Mouse (Mus musculus) gastrocnemius, adult 18-20 months (tissue): ENCODE measurements around the gene Knl1. TPM values are rescaled to one million over a fixed set of nuclear protein-coding genes. Genes with fewer than 3 reads are reported as not detected.
"Not testable (repeated sequence)": the region's sequence is repeated elsewhere in the genome, so short reads cannot be mapped to it uniquely, and the experiment has no call there.

Source experiments
- DNase-seq: peaks from one replicate; pipeline ENCODE4 v3.0.0; 2021; ENCODE audit warnings: low spot score
- long read RNA-seq, 2 experiments: library from polyadenylated mRNA; stranded (forward); transcript quantifications; one replicate each; pipeline ENCODE4 v2.0.0; 2021
- total RNA-seq, 2 experiments: library from RNA; stranded (reverse); gene quantifications; 2 replicates each; pipeline ENCODE4 v1.2.3; 2021

Gene Knl1
- under 1 TPM; 0.05 to 0.27 TPM for total RNA-seq
- long read RNA-seq, experiment 1: 0 reads
- long read RNA-seq, experiment 2: 0 reads

DNA sequence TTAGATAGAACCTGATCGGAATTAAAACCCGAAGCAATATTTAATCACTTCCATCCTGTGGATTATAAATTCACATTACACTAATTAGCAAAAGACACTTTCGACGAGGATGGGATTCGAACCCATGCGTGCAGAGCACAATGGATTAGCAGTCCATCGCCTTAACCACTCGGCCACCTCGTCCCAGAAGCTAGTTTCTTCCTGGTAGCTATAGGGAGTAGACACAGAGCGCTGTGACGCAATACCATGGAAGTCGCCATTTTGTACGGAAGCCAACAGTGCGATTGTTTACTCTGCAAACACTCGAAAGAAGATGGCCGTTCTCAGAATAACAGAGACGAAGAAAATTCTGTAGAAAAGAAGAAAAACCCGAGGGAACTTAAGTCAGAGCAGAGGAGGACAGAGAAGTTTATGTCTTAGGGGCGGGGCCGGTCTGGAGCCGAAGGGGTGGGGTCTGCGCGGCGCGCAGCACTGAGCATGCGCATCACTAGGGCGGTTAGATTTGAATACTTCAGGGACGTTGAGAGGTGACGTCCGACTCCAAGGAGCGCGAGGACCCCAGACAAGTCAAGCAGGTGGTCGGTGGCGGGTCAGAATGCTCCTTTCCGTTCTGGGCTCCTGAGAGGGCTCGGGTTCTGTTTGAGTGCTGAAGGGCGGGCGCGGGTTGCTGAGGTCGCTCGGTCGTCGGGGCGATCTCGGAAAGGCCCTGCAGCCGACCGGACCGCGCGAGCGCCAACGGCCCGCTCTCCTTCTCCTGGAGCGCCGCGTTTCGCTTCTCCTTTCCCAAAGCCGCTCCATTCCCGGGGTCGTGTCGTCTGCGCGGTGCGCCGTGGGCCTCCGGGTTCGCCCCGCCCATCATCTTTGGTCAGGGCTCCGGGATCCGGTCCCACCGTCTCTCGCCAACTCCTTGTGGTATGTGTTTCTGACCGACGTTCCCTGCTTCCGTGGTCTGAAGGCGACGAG is at the start of gene Knl1:
Knl1 (plus strand) TSS at position 471 of the 963 bp plus-strand sequence.
- DNase-seq: peak; percentile 94

DNA sequence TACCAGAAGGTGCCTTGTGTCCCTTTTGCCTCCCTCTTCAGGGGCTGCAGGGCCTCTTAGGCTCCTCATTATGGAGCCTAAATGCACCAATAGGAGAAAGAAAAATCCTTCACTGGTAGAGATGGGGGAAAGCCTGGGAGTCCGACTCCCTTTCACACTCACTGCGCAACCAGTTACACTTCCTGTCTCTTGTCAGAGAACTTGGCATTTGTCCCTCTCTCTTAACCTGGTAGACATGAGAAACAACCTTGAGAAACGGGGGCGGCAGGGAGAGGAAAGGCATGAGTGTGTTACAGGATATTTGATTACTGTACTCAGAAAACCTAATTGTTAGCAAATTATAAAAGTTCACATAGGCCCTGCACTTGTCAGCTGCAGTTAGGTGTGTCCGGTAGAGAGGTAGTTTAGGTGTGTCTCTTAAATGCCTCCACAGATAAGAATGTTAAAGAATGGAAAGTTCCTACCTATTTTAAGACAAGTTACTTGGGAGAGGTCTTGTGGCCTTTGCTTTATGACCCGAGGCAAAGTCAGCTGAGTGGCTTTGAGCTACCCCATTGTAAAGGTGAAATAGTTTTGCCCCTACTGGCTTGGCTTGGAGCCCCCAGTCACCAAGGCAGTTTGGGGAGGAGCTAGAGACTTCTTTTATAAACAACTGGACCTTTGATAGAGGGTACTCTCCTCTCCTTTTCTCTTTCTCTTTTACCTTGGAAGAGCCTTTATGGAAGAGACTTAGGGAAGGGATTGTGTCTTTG is 48.6 kb upstream of the Knl1 start:
- no peak for DNase-seq

DNA sequence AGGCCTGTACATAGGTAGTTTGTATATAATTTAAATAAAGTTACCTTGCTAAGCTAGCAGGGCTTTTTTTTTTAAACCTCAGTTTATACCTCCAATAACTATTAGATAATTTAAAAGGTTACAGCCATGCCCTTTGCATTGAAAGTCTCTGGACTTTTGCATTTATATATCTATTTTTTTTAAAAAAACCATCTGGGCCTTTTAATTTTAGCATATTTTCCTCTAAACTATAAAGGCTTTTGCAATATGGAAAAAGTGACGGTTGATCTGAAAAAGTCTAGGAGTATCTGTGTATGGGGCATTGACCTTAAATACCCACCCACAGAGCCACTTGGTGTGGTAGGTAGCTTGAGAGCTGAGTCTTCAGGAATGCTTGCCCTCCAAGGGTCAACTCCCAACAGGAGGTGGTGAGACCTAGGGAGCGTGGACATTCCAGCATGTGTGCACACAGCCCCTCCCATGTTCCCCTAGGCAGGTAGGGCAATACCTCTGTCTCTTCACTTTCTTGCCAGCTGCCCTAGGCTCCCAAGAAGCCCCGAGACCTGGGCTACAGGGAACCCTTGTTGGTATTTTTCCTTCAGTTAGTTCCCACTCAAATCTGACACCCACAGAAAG is 47.8 kb upstream of the Knl1 start:
- DNase-seq: no peak

DNA sequence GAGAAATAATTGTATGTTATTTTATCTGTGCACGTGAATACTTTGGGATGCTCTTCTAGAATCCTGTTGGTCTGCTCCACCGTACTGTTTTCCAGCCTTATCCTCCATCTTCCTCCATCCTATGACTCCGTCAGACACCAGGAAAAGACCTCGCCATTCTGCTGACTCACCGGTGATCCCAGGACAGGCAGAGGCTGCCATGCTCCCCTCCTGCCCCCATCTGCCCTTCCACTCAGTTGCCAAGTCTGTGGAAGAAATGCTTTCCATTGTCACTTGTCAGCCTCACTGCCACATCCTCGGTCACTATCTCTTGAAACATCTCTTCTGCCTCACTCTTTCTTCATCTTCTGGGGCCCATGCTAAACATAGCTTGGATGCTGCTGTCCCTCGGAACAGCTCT is 40.0 kb upstream of the Knl1 start:
- no peak for DNase-seq

GRCm38 (mm10) chr2:119009376-119009775 is 37.5 kb upstream of the Knl1 start:
- no peak for DNase-seq

GRCm38 (mm10) chr2:119014989-119015388 is 31.9 kb upstream of the Knl1 start:
- DNase-seq: no peak

- peak; percentile 78 for DNase-seq
Observed at GRCm38 (mm10) chr2:119015604-119016180, 31.2 kb upstream of the Knl1 start.

GRCm38 (mm10) chr2:119016312-119016711 is 30.6 kb upstream of the Knl1 start:
- not testable (repeated sequence) for DNase-seq

- DNase-seq: no peak
Observed at GRCm38 (mm10) chr2:119017647-119018046, 29.3 kb upstream of the Knl1 start.

DNA sequence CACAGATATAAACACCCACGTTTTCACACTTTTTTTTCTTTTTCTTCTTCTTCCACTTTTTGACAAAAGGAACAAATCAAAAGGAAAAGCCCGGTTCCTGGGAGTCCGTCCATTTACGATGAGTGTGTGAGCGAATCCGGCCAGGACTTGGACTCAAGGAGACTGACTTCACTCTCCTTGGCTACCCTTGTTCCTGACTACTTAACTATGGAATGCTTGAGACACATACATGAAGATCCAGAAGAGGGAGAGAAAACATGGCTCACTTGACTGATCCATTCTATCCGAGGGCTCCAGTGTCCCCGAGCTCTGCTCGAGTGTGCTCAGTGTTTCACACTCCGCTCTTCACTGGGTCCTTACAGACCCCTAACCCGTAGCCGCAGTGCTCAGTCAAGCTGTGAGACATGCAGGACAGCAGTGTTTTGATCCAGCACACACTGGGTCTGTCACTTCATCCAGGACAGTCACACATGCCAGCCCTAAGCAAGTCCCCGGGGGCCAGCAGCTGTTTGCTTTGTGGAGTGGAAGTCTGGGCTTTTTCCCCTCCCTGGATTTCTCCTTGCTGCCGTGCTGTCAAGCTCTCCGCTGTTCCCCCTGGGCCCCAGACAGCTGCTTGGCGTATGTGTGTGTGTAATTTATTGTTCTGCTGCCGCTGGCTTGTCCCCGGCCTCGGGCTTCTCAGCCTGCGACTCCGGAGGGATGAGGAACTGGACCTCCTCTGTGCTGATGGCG is 28.4 kb upstream of the Knl1 start:
- peak; percentile 58 for DNase-seq

GRCm38 (mm10) chr2:119019131-119019530 is 27.8 kb upstream of the Knl1 start:
- DNase-seq: peak; percentile 12

GRCm38 (mm10) chr2:119019538-119019937 is 27.4 kb upstream of the Knl1 start:
- no peak for DNase-seq

- no peak for DNase-seq
Observed at GRCm38 (mm10) chr2:119023154-119023660, 23.7 kb upstream of the Knl1 start.

GRCm38 (mm10) chr2:119024536-119025238 is 22.2 kb upstream of the Knl1 start:
- DNase-seq: no peak

- no peak for DNase-seq
Observed at GRCm38 (mm10) chr2:119025239-119025616, 21.7 kb upstream of the Knl1 start.

GRCm38 (mm10) chr2:119026951-119027350 is 20.0 kb upstream of the Knl1 start:
- DNase-seq: no peak

GRCm38 (mm10) chr2:119028941-119029551 is 17.9 kb upstream of the Knl1 start, which contains the start of gene Ccdc32:
TSS of gene Ccdc32 (minus strand) at chr2:119029393.
- DNase-seq: peak; percentile 96

DNA sequence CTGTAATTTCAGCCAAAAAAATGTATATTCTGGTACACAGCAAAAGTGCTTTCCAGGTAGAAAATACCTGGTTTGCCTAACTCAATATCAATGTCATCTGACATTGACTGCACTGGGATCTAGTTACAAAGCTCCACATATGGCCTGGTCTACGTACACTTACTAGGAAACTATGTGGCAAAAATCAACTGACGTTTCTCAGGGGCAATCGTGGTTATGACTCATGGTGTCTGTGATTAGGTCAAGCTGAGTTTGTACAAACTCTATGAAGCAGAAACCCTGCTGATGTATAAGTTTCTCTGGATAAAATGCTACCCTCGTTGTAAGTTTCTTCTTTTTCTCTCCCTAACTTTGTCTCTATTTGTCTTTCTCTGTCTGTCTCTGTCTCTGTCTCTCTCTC is 14.7 kb upstream of the Knl1 start:
- DNase-seq: no peak

- DNase-seq: peak; percentile 94
Observed at GRCm38 (mm10) chr2:119034656-119035396, 12.1 kb upstream of the Knl1 start, which contains the start of gene Rpusd2. TSS of gene Rpusd2 (plus strand) at chr2:119034790.
